Mouse (Mus musculus) bone marrow macrophage, adult 2 months (primary cell): Measurements from ENCODE around the gene Olr1.

Experiments used
- CTCF ChIP-seq: IDR thresholded peaks from 2 replicates; pipeline ENCODE4 v1.5.1; 2012; ENCODE audit warnings: low read depth, mild to moderate bottlenecking, low read length, moderate library complexity
- POLR2A ChIP-seq: IDR thresholded peaks from 2 replicates; pipeline ENCODE4 v1.6.1; 2012; ENCODE audit warnings: mild to moderate bottlenecking, low read depth, low read length, borderline replicate concordance

- no peak for TF ChIP-seq CTCF
- no peak for TF ChIP-seq POLR2A
Measured at GRCm38 (mm10) chr6:129480089-129480958, 26.6 kb downstream of the Olr1 start.
